Comparison of ENCODE assay signal across 19 mouse cellular contexts in the genomic region with DNA sequence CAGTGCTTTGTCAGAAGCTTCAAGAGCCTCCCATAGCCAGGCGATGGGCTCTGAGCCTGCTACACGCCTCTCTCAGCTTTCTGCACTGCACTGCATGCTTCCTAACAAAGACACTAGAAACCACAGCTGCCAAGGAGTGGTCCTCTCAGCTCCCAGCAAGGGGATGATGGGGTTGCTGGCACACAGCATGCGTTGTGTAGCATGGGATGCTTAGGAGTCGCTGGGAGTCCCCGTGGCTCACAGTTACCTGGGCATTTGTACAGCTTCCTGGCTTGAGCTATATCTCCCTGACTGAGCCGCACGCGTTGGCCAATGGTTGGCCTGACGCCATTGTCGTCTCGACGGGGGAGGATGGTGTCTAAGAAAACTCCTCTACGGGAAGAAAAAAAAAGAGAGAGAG. TPM values are rescaled to one million over a fixed set of nuclear protein-coding genes. Genes with fewer than 3 reads are reported as not detected.
DNase-seq lines count a peak whose midpoint lies in the region; ATAC-seq and TF ChIP-seq lines count a peak whose summit lies in the region.
"Had no signal": no experiment of that assay in that cellular context is flagged by ENCODE, and none has a peak within 500 bp of the region (broad histone marks: within the 10 kb centered on the region; RNA-seq: fewer than 3 reads in every experiment).

No protein-coding gene starts in this region.

- no peak overlapping the region for H3K27ac ChIP-seq in forebrain, embryonic 16.5 days (ENCODE audit: low read length)
- no peak overlapping the region for H3K27ac ChIP-seq in forebrain, embryonic 11.5 days (ENCODE audit: low read depth, low read length)
- no peak overlapping the region for H3K27ac ChIP-seq in midbrain, postnatal 0 days (ENCODE audit: low read depth, low read length)
- no peak overlapping the region for H3K27ac ChIP-seq in midbrain, embryonic 10.5 days (replicated peaks)
- H3K27ac ChIP-seq in liver, embryonic 11.5 days (ENCODE audit: low read depth, low read length), result no peak overlapping the region
- H3K27ac ChIP-seq in kidney, embryonic 15.5 days, result no peak overlapping the region
- no peak overlapping the region for H3K27ac ChIP-seq in kidney, embryonic 16.5 days (ENCODE audit: low read length)
- H3K27ac ChIP-seq: heart, embryonic 10.5 days; limb, embryonic 13.5 days; midbrain, embryonic 15.5 days had no signal

- no peak overlapping the region for H3K4me3 ChIP-seq in forebrain, embryonic 16.5 days (replicated peaks; ENCODE audit: low read length)
- H3K4me3 ChIP-seq in forebrain, embryonic 11.5 days (ENCODE audit: low read depth, low read length), result no peak overlapping the region
- H3K4me3 ChIP-seq in midbrain, postnatal 0 days (ENCODE audit: low read depth, low read length), result no peak overlapping the region
- no peak overlapping the region for H3K4me3 ChIP-seq in midbrain, embryonic 10.5 days
- H3K4me3 ChIP-seq in liver, embryonic 11.5 days (ENCODE audit: low read depth, low read length), result no peak overlapping the region
- no peak overlapping the region for H3K4me3 ChIP-seq in kidney, embryonic 15.5 days (replicated peaks)
- no peak overlapping the region for H3K4me3 ChIP-seq in kidney, embryonic 16.5 days (ENCODE audit: low read length)
- H3K4me3 ChIP-seq: heart, embryonic 10.5 days; limb, embryonic 13.5 days; midbrain, embryonic 15.5 days had no signal

- no peaks in the 10 kb centered on the region; the same call in 1 of the 2 replicates for H3K27me3 ChIP-seq in forebrain, embryonic 16.5 days (replicated peaks; ENCODE audit: control insufficient read depth, insufficient read depth, low read length)
- H3K27me3 ChIP-seq in forebrain, embryonic 11.5 days (ENCODE audit: control insufficient read depth, insufficient read depth, low read length), result no peaks in the 10 kb centered on the region; the same call in 1 of the 2 replicates
- H3K27me3 ChIP-seq in midbrain, postnatal 0 days (ENCODE audit: insufficient read depth, low read length), result no peaks in the 10 kb centered on the region
- H3K27me3 ChIP-seq in midbrain, embryonic 10.5 days (ENCODE audit: low read depth, poor library complexity, severe bottlenecking), result peaks cover 48% of the 10 kb centered on the region
- no peaks in the 10 kb centered on the region for H3K27me3 ChIP-seq in liver, embryonic 11.5 days (replicated peaks; ENCODE audit: control insufficient read depth, insufficient read depth, low read length)
- H3K27me3 ChIP-seq in kidney, embryonic 15.5 days, result no peaks in the 10 kb centered on the region
- H3K27me3 ChIP-seq in kidney, embryonic 16.5 days (ENCODE audit: insufficient read depth, low read length), result no peaks in the 10 kb centered on the region
- H3K27me3 ChIP-seq: limb, embryonic 13.5 days had no signal

- H3K36me3 ChIP-seq in forebrain, embryonic 16.5 days (ENCODE audit: control insufficient read depth, insufficient read depth), result no peaks in the 10 kb centered on the region
- H3K36me3 ChIP-seq in forebrain, embryonic 11.5 days (ENCODE audit: control insufficient read depth, insufficient read depth, low read length), result no peaks in the 10 kb centered on the region
- H3K36me3 ChIP-seq in midbrain, postnatal 0 days (ENCODE audit: insufficient read depth, low read length), result no peaks in the 10 kb centered on the region
- no peaks in the 10 kb centered on the region for H3K36me3 ChIP-seq in midbrain, embryonic 10.5 days
- no peaks in the 10 kb centered on the region for H3K36me3 ChIP-seq in liver, embryonic 11.5 days (ENCODE audit: control insufficient read depth, insufficient read depth, low read length)
- no peaks in the 10 kb centered on the region for H3K36me3 ChIP-seq in kidney, embryonic 15.5 days
- no peaks in the 10 kb centered on the region for H3K36me3 ChIP-seq in kidney, embryonic 16.5 days (ENCODE audit: insufficient read depth, low read length)
- H3K36me3 ChIP-seq: G1E; heart, embryonic 10.5 days; limb, embryonic 13.5 days; midbrain, embryonic 15.5 days had no signal

- WGBS in forebrain, embryonic 16.5 days, result 69% methylated on average over 13 of the region's 13 CpGs
- WGBS in forebrain, embryonic 11.5 days, result 94% methylated on average over 13 of the region's 13 CpGs
- whole genome bisulfite sequencing in midbrain, postnatal 0 days, result 80% methylated on average over 13 of the region's 13 CpGs
- 95% methylated on average over 13 of the region's 13 CpGs for WGBS in midbrain, embryonic 10.5 days
- WGBS in liver, embryonic 11.5 days, result 87% methylated on average over 13 of the region's 13 CpGs
- 92% methylated on average over 13 of the region's 13 CpGs for WGBS in kidney, embryonic 15.5 days
- WGBS in kidney, embryonic 16.5 days, result 95% methylated on average over 13 of the region's 13 CpGs

- ATAC-seq in forebrain, embryonic 16.5 days, result peak; percentile 62
- ATAC-seq in forebrain, embryonic 11.5 days (replicated peaks; ENCODE audit: low FRiP score), result no peak
- no peak for ATAC-seq in midbrain, postnatal 0 days (ENCODE audit: low FRiP score)
- no peak for ATAC-seq in liver, embryonic 11.5 days (replicated peaks; ENCODE audit: low FRiP score)
- ATAC-seq in kidney, embryonic 15.5 days (replicated peaks; ENCODE audit: low FRiP score), result no peak
- no peak for ATAC-seq in kidney, embryonic 16.5 days (ENCODE audit: low FRiP score, low TSS enrichment)
- ATAC-seq: intestine, postnatal 0 days; midbrain, embryonic 15.5 days had no signal

- no peak overlapping the region for H3K4me2 ChIP-seq in forebrain, embryonic 16.5 days (ENCODE audit: low read length)
- no peak overlapping the region for H3K4me2 ChIP-seq in forebrain, embryonic 11.5 days (ENCODE audit: low read depth, low read length, severe bottlenecking)
- no peak overlapping the region for H3K4me2 ChIP-seq in midbrain, postnatal 0 days (ENCODE audit: low read depth, low read length, poor library complexity, severe bottlenecking)
- H3K4me2 ChIP-seq in liver, embryonic 11.5 days, result no peak overlapping the region
- no peak overlapping the region for H3K4me2 ChIP-seq in kidney, embryonic 15.5 days
- no peak overlapping the region for H3K4me2 ChIP-seq in kidney, embryonic 16.5 days (replicated peaks; ENCODE audit: low read depth, low read length)
- H3K4me2 ChIP-seq: limb, embryonic 13.5 days; midbrain, embryonic 15.5 days had no signal

- intact Hi-C loops in left cerebral cortex, postnatal 36 days (cut with DNase I), result no loop called here

- peaks cover 5% of the 10 kb centered on the region for H3K4me1 ChIP-seq in forebrain, embryonic 16.5 days (replicated peaks; ENCODE audit: control insufficient read depth, insufficient read depth, low read length)
- peaks cover 3% of the 10 kb centered on the region; the same call in 1 of the 2 replicates for H3K4me1 ChIP-seq in forebrain, embryonic 11.5 days (replicated peaks; ENCODE audit: control insufficient read depth, insufficient read depth, low read length)
- no peaks in the 10 kb centered on the region for H3K4me1 ChIP-seq in midbrain, postnatal 0 days (ENCODE audit: insufficient read depth, low read length)
- peaks cover 4% of the 10 kb centered on the region for H3K4me1 ChIP-seq in midbrain, embryonic 10.5 days
- no peaks in the 10 kb centered on the region for H3K4me1 ChIP-seq in liver, embryonic 11.5 days (replicated peaks; ENCODE audit: control insufficient read depth, insufficient read depth, low read length)
- H3K4me1 ChIP-seq in kidney, embryonic 15.5 days, result no peaks in the 10 kb centered on the region
- H3K4me1 ChIP-seq in kidney, embryonic 16.5 days (ENCODE audit: insufficient read depth, low read length), result no peaks in the 10 kb centered on the region
- H3K4me1 ChIP-seq: heart, embryonic 10.5 days had no signal

- no peak overlapping the region for H3K9ac ChIP-seq in forebrain, embryonic 16.5 days (replicated peaks; ENCODE audit: low read depth, low read length)
- H3K9ac ChIP-seq in forebrain, embryonic 11.5 days (ENCODE audit: low read length), result no peak overlapping the region
- no peak overlapping the region for H3K9ac ChIP-seq in midbrain, postnatal 0 days (replicated peaks; ENCODE audit: low read length, poor library complexity, severe bottlenecking)
- no peak overlapping the region for H3K9ac ChIP-seq in liver, embryonic 11.5 days (ENCODE audit: low read depth, low read length)
- H3K9ac ChIP-seq in kidney, embryonic 15.5 days, result no peak overlapping the region
- H3K9ac ChIP-seq in kidney, embryonic 16.5 days (replicated peaks; ENCODE audit: low read length), result no peak overlapping the region
- H3K9ac ChIP-seq: limb, embryonic 13.5 days; midbrain, embryonic 15.5 days had no signal

- TF ChIP-seq CTCF in midbrain, postnatal 0 days (IDR thresholded peaks at IDR 0.05), result no peak

- DNase-seq in forebrain, embryonic 11.5 days (ENCODE audit: low spot score), result no peak
- peak; percentile 58 for DNase-seq in midbrain, postnatal 0 days (ENCODE audit: low spot score)
- no peak for DNase-seq in midbrain, embryonic 10.5 days (ENCODE audit: low spot score)
- DNase-seq in left cerebral cortex, postnatal 36 days (ENCODE audit: low spot score in 2 of 2), result peak; percentile 77 to 86
- no peak for DNase-seq in liver, embryonic 11.5 days (ENCODE audit: low spot score)
- DNase-seq: adrenal gland, adult 8-10 months; embryo, embryonic 11 days; gastrocnemius, postnatal 14 days; heart, postnatal 36 days; lung, adult 18-20 months had no signal

- H3K9me3 ChIP-seq in forebrain, embryonic 16.5 days (ENCODE audit: control insufficient read depth, low read length), result no peaks in the 10 kb centered on the region
- no peaks in the 10 kb centered on the region for H3K9me3 ChIP-seq in forebrain, embryonic 11.5 days (ENCODE audit: control insufficient read depth, low read length)
- H3K9me3 ChIP-seq in midbrain, postnatal 0 days (ENCODE audit: low read length), result no peaks in the 10 kb centered on the region
- no peaks in the 10 kb centered on the region for H3K9me3 ChIP-seq in midbrain, embryonic 10.5 days (replicated peaks)
- H3K9me3 ChIP-seq in liver, embryonic 11.5 days (ENCODE audit: control insufficient read depth, low read length), result no peaks in the 10 kb centered on the region
- H3K9me3 ChIP-seq in kidney, embryonic 15.5 days (replicated peaks), result no peaks in the 10 kb centered on the region
- no peaks in the 10 kb centered on the region for H3K9me3 ChIP-seq in kidney, embryonic 16.5 days (ENCODE audit: low read length)
- H3K9me3 ChIP-seq: G1E; heart, embryonic 10.5 days; limb, embryonic 13.5 days; midbrain, embryonic 15.5 days had no signal

RNA-seq across cellular contexts. Expression of a gene that starts 43.0 kb away (rescaled TPM):
- polyA plus RNA-seq in forebrain, embryonic 16.5 days (2015; fragmentation: Nextera tagmentation; extraction: Ambion mirVana), result not detected in 2 replicates
- not detected in 2 replicates for polyA plus RNA-seq in forebrain, embryonic 11.5 days (2014; fragmentation: Nextera tagmentation; extraction: Ambion mirVana)
- total RNA-seq in midbrain, postnatal 0 days (2014; rRNA removed), result not detected in 2 replicates
- polyA plus RNA-seq in midbrain, postnatal 0 days (2015; fragmentation: Nextera tagmentation; extraction: Ambion mirVana), result not detected in 2 replicates
- not detected in 2 replicates for polyA plus RNA-seq in midbrain, embryonic 10.5 days (2016; fragmentation: Nextera tagmentation; extraction: Ambion mirVana)
- 10 to 100 TPM in 1 of 2 experiments, 1 to 10 TPM in 1; 7.7 to 18.0 TPM for total RNA-seq in left cerebral cortex, postnatal 36 days (2021)
- polyA plus RNA-seq in liver, embryonic 11.5 days (2014; fragmentation: Nextera tagmentation; extraction: Ambion mirVana), result not detected in 2 replicates
- polyA plus RNA-seq in kidney, embryonic 15.5 days (2015; fragmentation: Nextera tagmentation; extraction: Ambion mirVana), result not detected in 2 replicates
- polyA plus RNA-seq in kidney, embryonic 16.5 days (2015; fragmentation: Nextera tagmentation; extraction: Ambion mirVana), result not detected in 2 replicates
- total RNA-seq: adrenal gland, adult 8-10 months; gastrocnemius, postnatal 14 days; heart, postnatal 36 days had no signal
- polyA plus RNA-seq: G1E; heart, embryonic 10.5 days; intestine, postnatal 0 days; limb, embryonic 13.5 days; midbrain, embryonic 15.5 days; neural tube, embryonic 11.5 days had no signal

Comparison
In these comparisons a context has a peak if more than half of its experiments do, and no peak if none do; other contexts are left out.
1. DNase-seq: peak in midbrain, postnatal 0 days (single experiment) and left cerebral cortex, postnatal 36 days (2 of 2); none in forebrain, embryonic 11.5 days (single experiment), midbrain, embryonic 10.5 days (single experiment) and liver, embryonic 11.5 days (single experiment).